Mouse (Mus musculus) right cerebral cortex, postnatal 4 days (tissue): ENCODE results near the gene Hectd4.
A peak's percentile ranks its signal among the peaks of the same experiment; 100 is the strongest.

Experiments used
- DNase-seq: peaks from one replicate; pipeline ENCODE4 v3.0.0-alpha.2; 2022

The Hectd4 gene

DNA sequence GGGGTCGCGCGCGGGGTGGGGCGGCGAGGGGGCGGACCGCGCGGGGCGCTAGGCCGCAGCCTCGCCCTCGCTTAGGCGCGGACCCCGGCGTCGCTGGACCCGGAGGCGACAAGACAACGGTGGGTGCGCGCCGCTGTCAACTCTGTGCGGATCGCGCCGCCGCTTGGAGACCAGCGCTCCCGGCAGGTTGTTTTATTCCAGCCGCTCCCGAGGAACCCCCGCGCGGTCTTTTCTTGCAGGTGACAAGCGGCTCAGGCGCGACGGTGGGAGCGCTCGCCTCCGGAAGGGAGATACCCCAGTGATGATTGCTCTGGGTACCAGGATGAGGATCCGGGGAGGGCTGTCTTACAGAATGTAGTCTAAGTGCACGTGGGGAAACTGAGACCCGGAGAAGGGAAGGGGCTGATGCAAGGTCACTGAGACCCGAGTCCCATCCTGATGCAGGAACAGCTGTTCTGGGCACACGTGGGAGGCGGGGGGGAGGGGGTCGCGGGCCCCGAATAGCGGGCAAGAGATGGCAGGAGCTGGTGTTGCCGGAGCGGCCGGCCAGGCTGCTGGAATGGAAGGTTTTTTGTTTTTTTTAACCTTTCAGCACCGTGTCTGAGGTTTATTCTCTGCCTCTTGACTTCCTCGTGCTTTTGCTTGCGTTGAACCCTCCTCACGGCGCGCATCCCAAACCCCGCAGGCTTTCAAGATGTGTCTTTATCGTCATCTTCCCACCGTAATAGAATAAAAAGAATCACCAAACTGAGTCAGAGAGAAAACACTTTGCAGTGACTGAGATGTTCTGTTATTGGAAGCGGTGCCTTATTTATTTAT is 178.3 kb downstream of the Hectd4 start:
- peak; percentile 50 for DNase-seq

DNA sequence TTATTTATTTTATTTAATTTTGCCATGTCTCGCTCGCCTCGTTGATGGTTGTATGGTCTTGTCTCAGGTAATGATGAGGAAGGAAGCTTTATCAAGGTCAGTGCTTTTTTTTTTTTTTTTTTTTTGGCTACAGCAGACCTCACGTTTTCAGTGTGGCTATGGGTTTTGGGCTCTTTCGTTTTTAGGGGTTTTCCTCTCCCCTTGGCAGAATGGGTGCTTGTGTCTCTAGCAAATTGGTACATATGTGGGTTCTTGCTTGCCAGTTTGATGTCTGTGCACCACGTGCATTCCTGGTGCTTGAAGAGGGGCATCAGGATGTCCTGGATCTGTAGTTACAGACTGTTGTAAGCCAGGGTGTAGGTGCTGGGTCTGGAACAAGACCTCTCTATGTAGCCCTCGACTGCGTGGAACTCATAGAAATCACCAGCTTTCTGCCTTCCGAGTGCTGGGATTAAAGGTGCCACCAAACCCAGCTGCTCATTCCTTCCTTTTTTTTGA is 179.0 kb downstream of the Hectd4 start:
- no peak for DNase-seq

DNA sequence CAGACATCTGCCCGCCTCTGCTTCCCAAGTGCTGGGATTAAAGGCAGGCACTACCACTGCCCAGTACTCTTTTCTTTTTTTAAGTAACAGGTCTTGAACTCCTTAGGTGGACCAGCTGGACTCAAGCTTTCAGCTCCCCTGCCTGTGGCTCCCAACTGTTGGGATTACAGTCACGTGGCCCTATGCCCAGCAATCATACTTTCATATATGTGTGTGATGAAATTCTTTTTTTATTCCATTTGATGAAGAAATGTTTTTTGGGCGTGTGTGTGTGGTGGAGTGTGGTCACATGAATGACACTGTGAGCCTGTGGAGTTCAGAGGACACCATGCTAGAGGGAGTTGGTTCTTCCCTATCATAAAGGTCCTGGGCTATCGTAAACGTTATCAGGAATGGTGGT is 179.5 kb downstream of the Hectd4 start:
- DNase-seq, result no peak

DNA sequence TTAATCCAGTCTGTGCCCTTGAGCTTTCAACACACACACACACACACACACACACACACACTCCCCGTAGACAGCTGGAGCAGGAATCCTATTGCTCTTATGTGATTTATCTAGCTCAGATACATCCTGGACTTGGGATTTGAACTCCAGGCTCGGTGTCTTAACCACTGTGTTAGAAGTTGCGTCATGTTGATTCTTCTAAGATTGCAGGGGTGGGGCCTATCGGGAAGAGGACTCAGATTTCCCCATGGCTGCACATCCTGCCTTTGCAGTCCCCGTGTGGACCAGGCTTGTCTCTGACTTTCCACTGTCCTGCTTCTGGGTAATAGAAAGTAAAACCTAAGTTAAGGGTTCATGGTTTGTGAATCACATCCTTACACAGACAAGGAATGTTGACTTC is 180.0 kb downstream of the Hectd4 start:
- DNase-seq, result no peak

- DNase-seq, result no peak
These were observed 180.8 kb downstream of the Hectd4 start for GRCm38 (mm10) chr5:121400849-121401248.

GRCm38 (mm10) chr5:121407856-121408255 is 187.8 kb downstream of the Hectd4 start:
- DNase-seq, result no peak

DNA sequence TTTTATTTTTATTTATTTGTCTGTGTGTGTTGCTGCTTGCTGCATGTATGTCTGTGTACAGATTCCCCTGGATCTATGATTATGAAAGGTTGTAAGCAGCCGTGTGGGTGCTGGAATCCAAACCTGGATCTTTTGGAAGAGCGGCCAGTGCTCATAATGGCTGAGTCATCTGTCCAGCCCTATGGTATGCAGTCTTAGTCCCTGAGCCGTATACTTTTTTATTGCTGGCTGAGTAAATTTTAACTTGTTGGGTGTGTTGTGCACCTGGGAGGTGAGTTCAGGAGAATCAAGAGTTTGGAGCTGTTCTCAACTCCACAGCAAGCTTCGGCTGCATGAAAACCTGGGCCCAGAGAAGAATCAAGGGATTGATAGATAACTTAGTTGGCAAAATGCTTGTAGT is 191.0 kb downstream of the Hectd4 start:
- DNase-seq, result no peak
